Mouse (Mus musculus): ENCODE data around the gene Pex6.
A peak's percentile ranks its signal among the peaks of the same experiment; 100 is the strongest.

- peak in 1 of 2 experiments; percentile 9; a peak in 1 of 4 replicates for TF ChIP-seq CTCF (conservative IDR thresholded peaks at IDR 0.05 in 1 of 2, IDR thresholded peaks at IDR 0.05 in 1 of 2; ENCODE audit: low read depth in 2 of 2, low read length in 2 of 2)
- TF ChIP-seq MAX (IDR thresholded peaks at IDR 0.05; ENCODE audit: low read length), result no peak
- no peak for TF ChIP-seq RAD21 (IDR thresholded peaks at IDR 0.05; ENCODE audit: low read depth, low read length)
- TF ChIP-seq IRF4 (IDR thresholded peaks at IDR 0.05; ENCODE audit: low read depth, low read length), result no peak
- peak; percentile 42; the same call in 1 of the 2 replicates for TF ChIP-seq POLR2A (IDR thresholded peaks at IDR 0.05; ENCODE audit: low read depth, low read length)
These were observed 31.2 kb upstream of the Pex6 start for GRCm38 (mm10) chr17:46679843-46680759.

Data from CH12.LX (cell line).